Mouse (Mus musculus): ENCODE measurements around the gene Plekhd1. TPM values are rescaled to one million over a fixed set of nuclear protein-coding genes. Genes with fewer than 3 reads are reported as not detected.

Gene Plekhd1
- polyA plus RNA-seq, 1 experiment from 2014 or later = 3.1 TPM

DNA sequence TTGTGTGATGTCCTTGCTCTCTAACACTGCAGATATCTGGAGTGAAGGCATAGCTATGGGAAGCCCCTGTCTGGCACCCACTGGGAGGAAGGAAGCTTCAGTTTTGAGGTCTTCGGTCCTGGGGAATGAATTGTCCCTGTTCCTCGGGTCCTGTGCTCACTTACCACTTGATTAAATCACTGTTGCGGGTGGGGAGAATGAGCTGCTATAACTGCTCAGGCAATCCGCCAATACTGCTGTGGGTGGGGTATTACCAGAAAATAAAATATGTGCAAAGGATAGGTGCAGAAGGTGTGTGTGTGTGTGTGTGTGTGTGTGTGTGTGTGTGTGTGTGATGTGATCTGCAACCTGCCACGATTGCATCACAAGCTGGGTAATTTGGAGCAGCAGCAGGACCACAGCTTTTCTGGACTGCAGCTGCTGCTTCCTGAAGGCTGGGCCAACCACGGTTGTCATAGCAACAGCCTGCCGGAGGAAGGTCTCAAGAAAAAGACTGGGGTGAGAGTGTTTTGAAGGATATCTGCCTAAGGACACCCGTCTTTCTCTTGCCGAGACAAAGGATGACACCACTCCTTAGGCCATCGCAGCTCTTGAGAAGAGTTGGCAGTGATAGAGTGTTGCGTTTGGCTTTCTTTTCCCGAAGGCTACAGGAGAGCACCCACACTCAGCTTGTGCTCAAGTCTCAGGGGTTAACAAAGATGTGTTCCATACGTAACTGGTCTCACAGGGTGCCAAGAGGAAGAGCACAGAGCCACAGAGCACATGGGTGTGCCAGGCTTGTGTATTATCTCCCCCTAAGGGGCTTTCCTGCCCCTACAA, 44.3 kb downstream of the Plekhd1 start:
- Histone ChIP-seq H3K9me3 (no peaks in the 10 kb centered on the region), H3K9ac (peak overlapping the region; percentile 36), H3K4me1 (replicated peaks) (peaks cover 20% of the 10 kb centered on the region), H3K4me2 (peak overlapping the region; percentile 28), H3K36me3 (no peaks in the 10 kb centered on the region), H3K27ac (peak overlapping the region; percentile 95), H3K4me3 (no peak overlapping the region), H3K27me3 (0 out of 2 replicates have a peak, but pooled peaks cover under 1% of the 10 kb centered on the region)
- 13% methylated on average over 13 of the region's 13 CpGs for WGBS
- ATAC-seq (ENCODE audit: low FRiP score) = peak; percentile 75

DNA sequence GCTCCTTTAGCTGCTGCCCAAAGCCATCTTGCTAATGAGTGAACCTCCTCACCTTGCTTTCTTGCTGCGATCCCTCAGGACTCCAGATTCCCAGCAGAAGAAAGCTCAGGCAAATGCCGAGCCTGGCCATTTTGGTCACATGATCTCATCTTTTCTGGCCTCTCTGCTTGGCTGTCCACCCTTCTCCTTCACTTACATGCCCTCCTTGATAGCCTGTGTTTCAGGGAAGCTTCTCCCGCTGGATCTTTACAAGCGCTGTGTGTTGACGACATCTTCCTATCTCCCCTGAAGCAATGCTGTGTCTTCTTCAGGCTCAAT, 44.9 kb downstream of the Plekhd1 start:
- 62% methylated on average over 5 of the region's 5 CpGs for WGBS
- no peaks in the 10 kb centered on the region for H3K36me3 ChIP-seq
- peak overlapping the region; percentile 36; the same call in 1 of the 2 replicates for H3K9ac ChIP-seq
- 0 out of 2 replicates have a peak, but pooled peaks cover 4% of the 10 kb centered on the region for H3K27me3 ChIP-seq
- peak overlapping the region; percentile 28 for H3K4me2 ChIP-seq
- 0 out of 2 replicates have a peak, but pooled peaks have one; percentile 10 for ATAC-seq (ENCODE audit: low FRiP score)
- no peak overlapping the region for H3K4me3 ChIP-seq
- H3K9me3 ChIP-seq = no peaks in the 10 kb centered on the region
- peaks cover 20% of the 10 kb centered on the region for H3K4me1 ChIP-seq (replicated peaks)
- H3K27ac ChIP-seq = peak overlapping the region; percentile 95

DNA sequence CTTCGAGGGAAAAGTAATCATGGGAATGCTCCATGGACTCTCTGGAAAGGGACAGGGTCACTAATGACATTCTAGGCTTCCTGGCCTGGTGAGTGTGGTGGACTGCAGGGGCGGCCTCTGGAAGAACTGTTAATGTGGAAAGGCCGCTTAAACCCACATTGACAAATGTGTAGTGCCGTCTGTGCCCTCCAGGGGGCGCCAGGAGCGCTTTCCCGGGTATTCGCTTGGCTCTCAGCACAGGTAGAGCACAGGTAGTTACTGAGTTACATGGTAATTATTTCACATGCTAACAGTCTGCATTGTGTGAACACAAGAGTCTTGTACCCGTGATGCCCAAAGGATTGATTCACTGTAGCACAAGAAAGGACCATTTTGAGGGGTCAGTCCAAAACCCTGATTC, 47.1 kb downstream of the Plekhd1 start:
- H3K27me3 ChIP-seq = 0 out of 2 replicates have a peak, but pooled peaks cover 4% of the 10 kb centered on the region
- H3K9me3 ChIP-seq = no peaks in the 10 kb centered on the region
- H3K4me2 ChIP-seq = no peak overlapping the region
- no peaks in the 10 kb centered on the region for H3K36me3 ChIP-seq
- no peak for ATAC-seq (ENCODE audit: low FRiP score)
- no peak overlapping the region for H3K27ac ChIP-seq
- no peak overlapping the region for H3K4me3 ChIP-seq
- H3K4me1 ChIP-seq (replicated peaks) = peaks cover 20% of the 10 kb centered on the region
- H3K9ac ChIP-seq = no peak overlapping the region
- WGBS = 35% methylated on average over 9 of the region's 9 CpGs

- Histone ChIP-seq H3K4me2 (no peak overlapping the region), H3K36me3 (no peaks in the 10 kb centered on the region), H3K9me3 (no peaks in the 10 kb centered on the region), H3K9ac (no peak overlapping the region), H3K4me3 (no peak overlapping the region), H3K27me3 (0 out of 2 replicates have a peak, but pooled peaks cover 4% of the 10 kb centered on the region), H3K4me1 (replicated peaks) (peaks cover 16% of the 10 kb centered on the region), H3K27ac (no peak overlapping the region)
- no peak for ATAC-seq (ENCODE audit: low FRiP score)
- WGBS = 92% methylated on average over 1 of the region's 1 CpGs
Observed at GRCm38 (mm10) chr12:80744614-80745013, 52.2 kb downstream of the Plekhd1 start.

DNA sequence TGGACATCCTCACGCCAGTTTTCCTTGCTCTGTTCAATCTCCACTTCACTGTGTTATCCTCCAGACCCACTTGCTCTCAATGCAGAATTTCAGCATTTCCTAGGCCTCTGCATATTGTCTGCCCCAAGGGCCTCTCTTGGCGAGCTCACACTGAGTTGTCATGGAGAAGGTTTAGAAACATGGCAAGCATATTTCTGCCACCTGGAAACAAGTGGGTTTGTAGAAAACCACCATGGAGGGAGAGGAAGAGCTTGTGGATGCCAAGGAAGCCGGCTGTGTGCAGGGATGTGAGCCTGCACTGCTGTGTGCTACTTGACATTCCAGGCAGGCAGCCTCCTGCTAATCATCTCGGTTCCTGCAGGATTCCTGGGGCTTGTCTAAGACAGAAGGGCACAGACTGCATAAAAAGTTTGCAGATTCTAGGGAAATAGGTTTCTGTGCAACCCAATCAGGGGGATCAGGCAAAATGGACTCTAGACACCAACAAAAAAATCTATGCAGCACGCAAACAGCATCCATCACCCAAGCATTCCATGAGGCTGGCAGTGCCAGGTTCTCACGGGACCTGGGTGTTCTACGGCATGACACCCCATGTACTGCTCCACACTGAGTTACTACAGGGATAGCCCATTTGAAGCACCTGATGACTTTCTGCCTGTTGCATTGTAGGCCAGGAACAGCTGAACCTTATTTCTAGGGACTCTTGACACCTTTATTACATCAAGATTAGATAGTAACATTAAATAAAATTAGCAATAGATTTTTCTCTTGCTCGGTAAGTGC, 53.8 kb downstream of the Plekhd1 start:
- peak overlapping the region; percentile 46; the same call in 1 of the 2 replicates for H3K9ac ChIP-seq
- ATAC-seq (ENCODE audit: low FRiP score) = peak; percentile 81
- 49% methylated on average over 8 of the region's 8 CpGs for WGBS

DNA sequence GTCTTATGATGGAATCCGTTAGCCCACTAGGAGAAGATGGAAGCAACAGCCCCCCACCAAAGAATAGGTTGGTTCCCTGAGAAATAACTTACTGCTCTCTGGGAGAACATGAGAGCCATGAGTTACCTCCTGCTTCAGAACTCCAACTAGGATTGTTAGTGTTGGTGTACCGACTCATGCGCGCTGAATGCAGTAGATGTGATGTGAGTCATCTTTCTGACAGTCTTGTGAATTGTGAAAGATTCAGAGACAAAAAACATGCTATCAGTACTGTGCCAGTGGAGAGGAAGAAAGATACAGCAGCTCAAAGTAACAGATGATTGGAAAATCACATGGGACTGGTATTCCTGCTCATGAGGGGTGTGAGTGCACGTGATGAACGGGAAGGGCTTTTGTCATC, 59.2 kb downstream of the Plekhd1 start:
- Histone ChIP-seq H3K36me3 (peaks cover 37% of the 10 kb centered on the region), H3K27me3 (0 out of 2 replicates have a peak, but pooled peaks cover 2% of the 10 kb centered on the region), H3K27ac (no peak overlapping the region), H3K4me2 (no peak overlapping the region), H3K4me1 (replicated peaks) (peaks cover 5% of the 10 kb centered on the region; the same call in 1 of the 2 replicates), H3K9me3 (peaks cover 13% of the 10 kb centered on the region), H3K4me3 (no peak overlapping the region), H3K9ac (no peak overlapping the region)
- ATAC-seq (ENCODE audit: low FRiP score) = no peak
- WGBS = 90% methylated on average over 6 of the region's 6 CpGs

More for the DNA sequence above, 53.8 kb downstream of the Plekhd1 start:
- Histone ChIP-seq H3K4me3 (no peak overlapping the region), H3K4me1 (replicated peaks) (peaks cover 16% of the 10 kb centered on the region), H3K27ac (peak overlapping the region; percentile 76), H3K36me3 (no peaks in the 10 kb centered on the region), H3K9me3 (no peaks in the 10 kb centered on the region), H3K4me2 (no peak overlapping the region), H3K27me3 (0 out of 2 replicates have a peak, but pooled peaks cover 4% of the 10 kb centered on the region)

- peak; percentile 19; the same call in 1 of the 2 replicates for ATAC-seq (ENCODE audit: low FRiP score)
- Histone ChIP-seq H3K4me3 (peak overlapping the region; percentile 75), H3K9ac (peak overlapping the region; percentile 97), H3K27me3 (peaks cover 15% of the 10 kb centered on the region; the same call in 1 of the 2 replicates), H3K9me3 (peaks cover 23% of the 10 kb centered on the region), H3K4me2 (peak overlapping the region; percentile 80), H3K4me1 (replicated peaks) (peaks cover 28% of the 10 kb centered on the region), H3K27ac (peak overlapping the region; percentile 98), H3K36me3 (peaks cover 61% of the 10 kb centered on the region)
- WGBS = 15% methylated on average over 121 of the region's 122 CpGs
Observed at GRCm38 (mm10) chr12:80757751-80758558, 65.6 kb downstream of the Plekhd1 start.

GRCm38 (mm10) chr12:80758559-80759386, 66.4 kb downstream of the Plekhd1 start:
- ATAC-seq (ENCODE audit: low FRiP score) = 0 out of 2 replicates have a peak, but pooled peaks have one; percentile 8

GRCm38 (mm10) chr12:80759387-80759712, 67.0 kb downstream of the Plekhd1 start:
- peak; percentile 23 for ATAC-seq (ENCODE audit: low FRiP score)
- 0% methylated on average over 13 of the region's 13 CpGs for WGBS
- peaks cover 47% of the 10 kb centered on the region for H3K36me3 ChIP-seq

More at GRCm38 (mm10) chr12:80758559-80759386, 66.4 kb downstream of the Plekhd1 start:
- H3K36me3 ChIP-seq = peaks cover 53% of the 10 kb centered on the region
- peak overlapping the region; percentile 98 for H3K27ac ChIP-seq
- H3K27me3 ChIP-seq = peaks cover 15% of the 10 kb centered on the region; the same call in 1 of the 2 replicates
- H3K4me1 ChIP-seq (replicated peaks) = peaks cover 28% of the 10 kb centered on the region
- H3K9ac ChIP-seq = peak overlapping the region; percentile 97
- H3K9me3 ChIP-seq = peaks cover 23% of the 10 kb centered on the region
- WGBS = 24% methylated on average over 89 of the region's 92 CpGs
- H3K4me2 ChIP-seq = peak overlapping the region; percentile 80
- peak overlapping the region; percentile 75 for H3K4me3 ChIP-seq

DNA sequence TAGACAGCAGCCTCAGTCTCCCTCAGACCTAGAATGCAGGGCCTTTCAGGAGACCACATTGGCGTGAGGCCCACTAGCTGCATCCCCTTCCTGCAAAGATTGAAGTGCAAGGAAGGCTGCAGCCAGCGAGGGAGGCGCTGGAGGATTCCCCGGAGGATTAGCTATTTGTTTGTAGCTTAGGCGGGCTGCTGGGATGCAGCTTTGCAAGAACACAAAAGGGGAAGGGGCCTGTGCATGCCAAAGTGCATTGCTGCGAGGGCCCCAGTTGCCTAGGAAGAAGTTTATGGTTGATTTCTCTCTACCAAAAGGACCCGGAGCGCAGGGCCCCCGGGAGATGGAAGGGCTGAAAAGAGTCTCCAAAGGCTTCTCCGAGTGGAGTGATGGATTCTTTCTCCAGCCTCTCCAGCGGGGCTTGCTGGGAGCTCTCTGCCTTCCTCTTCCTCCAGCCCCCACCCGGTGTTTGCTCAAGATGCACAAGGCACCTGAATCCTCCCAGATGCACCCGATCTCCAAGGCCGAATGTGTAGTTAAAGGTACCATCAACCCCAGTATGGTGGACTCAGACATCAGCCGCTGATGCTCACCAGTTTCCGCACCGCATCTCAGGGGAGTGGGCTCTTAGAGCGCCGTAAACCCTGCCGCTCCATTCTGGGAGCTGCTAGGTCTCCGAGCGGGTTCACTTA, 67.5 kb downstream of the Plekhd1 start:
- Histone ChIP-seq H3K36me3 (peaks cover 42% of the 10 kb centered on the region), H3K4me1 (replicated peaks) (peaks cover 28% of the 10 kb centered on the region), H3K4me3 (peak overlapping the region; percentile 75), H3K27me3 (peaks cover 15% of the 10 kb centered on the region; the same call in 1 of the 2 replicates), H3K27ac (peak overlapping the region; percentile 98), H3K9me3 (peaks cover 20% of the 10 kb centered on the region), H3K4me2 (peak overlapping the region; percentile 80), H3K9ac (peak overlapping the region; percentile 97)
- peak; percentile 68 for ATAC-seq (ENCODE audit: low FRiP score)
- WGBS = under 1% methylated on average over 22 of the region's 22 CpGs

More at GRCm38 (mm10) chr12:80759387-80759712, 67.0 kb downstream of the Plekhd1 start:
- H3K27ac ChIP-seq = peak overlapping the region; percentile 98
- peaks cover 28% of the 10 kb centered on the region for H3K4me1 ChIP-seq (replicated peaks)
- H3K4me2 ChIP-seq = peak overlapping the region; percentile 80
- H3K4me3 ChIP-seq = peak overlapping the region; percentile 75
- peak overlapping the region; percentile 97 for H3K9ac ChIP-seq
- peaks cover 15% of the 10 kb centered on the region; the same call in 1 of the 2 replicates for H3K27me3 ChIP-seq
- H3K9me3 ChIP-seq = peaks cover 23% of the 10 kb centered on the region
